ENCODE assay signal across 10 mouse cellular contexts in genomic region chr6:124744755-124745321, GRCm38 (mm10). TPM values are rescaled to one million over a fixed set of nuclear protein-coding genes. Genes with fewer than 3 reads are reported as not detected.
DNase-seq lines count a peak whose midpoint lies in the region; ATAC-seq and TF ChIP-seq lines count a peak whose summit lies in the region.
"Had no signal": no experiment of that assay in that cellular context is flagged by ENCODE, and none has a peak within 500 bp of the region (broad histone marks: within the 10 kb centered on the region; RNA-seq: fewer than 3 reads in every experiment).

No protein-coding gene starts in this region.

- peak overlapping the region; percentile 60 for H3K4me3 ChIP-seq in left cerebral cortex, adult 2 months
- H3K4me3 ChIP-seq in heart, postnatal 0 days (ENCODE audit: low read depth, low read length) = peak overlapping the region; percentile 70
- H3K4me3 ChIP-seq in liver, embryonic 15.5 days (replicated peaks) = peak overlapping the region; percentile 71

- H3K9ac ChIP-seq in heart, postnatal 0 days (replicated peaks; ENCODE audit: low read depth, low read length) = peak overlapping the region; percentile 28; the same call in 1 of the 2 replicates
- H3K9ac ChIP-seq in liver, embryonic 15.5 days = peak overlapping the region; percentile 92; the same call in 1 of the 2 replicates

- no peaks in the 10 kb centered on the region for H3K9me3 ChIP-seq in heart, postnatal 0 days (replicated peaks; ENCODE audit: control insufficient read depth, low read length)
- H3K9me3 ChIP-seq in liver, embryonic 15.5 days (replicated peaks) = no peaks in the 10 kb centered on the region

- no peaks in the 10 kb centered on the region for H3K27me3 ChIP-seq in heart, postnatal 0 days (ENCODE audit: control insufficient read depth, insufficient read depth, low read length)
- H3K27me3 ChIP-seq in liver, embryonic 15.5 days = no peaks in the 10 kb centered on the region

- intact Hi-C loops in left cerebral cortex, adult 2 months (cut with DNase I) = loop anchor here (1.0 to 5.0 kb wide), 3 partner anchors 12 to 72 kb away; no protein-coding TSS in a partner anchor
- intact Hi-C loops in left cerebral cortex, postnatal 25 days (cut with DNase I) = loop anchor here (2.0 kb wide), 1 partner anchor 14 kb away; no protein-coding TSS in a partner anchor

- H3K27ac ChIP-seq in left cerebral cortex, adult 2 months = peak overlapping the region; percentile 96
- peak overlapping the region; percentile 61 for H3K27ac ChIP-seq in heart, postnatal 0 days (ENCODE audit: low read depth)
- H3K27ac ChIP-seq in liver, embryonic 15.5 days (replicated peaks) = peak overlapping the region; percentile 54

- H3K4me2 ChIP-seq in heart, postnatal 0 days (ENCODE audit: low read depth, low read length) = peak overlapping the region; percentile 100
- peak overlapping the region; percentile 100 for H3K4me2 ChIP-seq in liver, embryonic 15.5 days

- WGBS in heart, postnatal 0 days = 63% methylated on average over 26 of the region's 26 CpGs
- WGBS in liver, embryonic 15.5 days (ENCODE audit: insufficient replicate concordance) = 65% methylated on average over 26 of the region's 26 CpGs

- ATAC-seq in heart, postnatal 0 days (ENCODE audit: insufficient read depth, low read depth) = no peak
- no peak for ATAC-seq in liver, embryonic 15.5 days (ENCODE audit: insufficient read depth)

- peaks cover 39% of the 10 kb centered on the region for H3K36me3 ChIP-seq in heart, postnatal 0 days (replicated peaks; ENCODE audit: control insufficient read depth, insufficient read depth, low read length)
- no peaks in the 10 kb centered on the region for H3K36me3 ChIP-seq in liver, embryonic 15.5 days (replicated peaks)

- no peak for DNase-seq in left cerebral cortex, adult 2 months (ENCODE audit: extremely low spot score in 1 of 2, low spot score in 2 of 2)
- DNase-seq in left cerebral cortex, postnatal 25 days (ENCODE audit: low spot score in 2 of 2) = no peak
- DNase-seq in cerebellum, adult 18-20 months = peak; percentile 65 to 72
- DNase-seq in heart, postnatal 0 days (ENCODE audit: low spot score) = no peak
- DNase-seq in frontal cortex, postnatal 25 days (ENCODE audit: low spot score in 2 of 2) = no peak
- no peak for DNase-seq in urinary bladder, postnatal 25 days (ENCODE audit: low spot score)
- DNase-seq in adrenal gland, adult 18-20 months (ENCODE audit: low spot score in 2 of 2) = no peak

- TF ChIP-seq EP300 in heart, postnatal 0 days (IDR thresholded peaks at IDR 0.05; ENCODE audit: low read depth) = no peak

- TF ChIP-seq CTCF in left cerebral cortex, adult 2 months (IDR thresholded peaks at IDR 0.05) = no peak
- TF ChIP-seq CTCF in heart, postnatal 0 days (IDR thresholded peaks at IDR 0.05; ENCODE audit: low read depth) = no peak

- peaks cover 7% of the 10 kb centered on the region; the same call in 1 of the 2 replicates for H3K4me1 ChIP-seq in heart, postnatal 0 days (ENCODE audit: control insufficient read depth, insufficient read depth)
- peaks cover 40% of the 10 kb centered on the region for H3K4me1 ChIP-seq in liver, embryonic 15.5 days (replicated peaks)

RNA-seq across cellular contexts. Expression of gene Grcc10, which starts 3.7 kb away (rescaled TPM):
- total RNA-seq in left cerebral cortex, adult 2 months (2021) = 100 to 1,000 TPM; 298 to 309 TPM
- total RNA-seq in left cerebral cortex, postnatal 25 days (2021) = 100 to 1,000 TPM; 315 to 349 TPM
- total RNA-seq in heart, postnatal 0 days (2014; rRNA removed; ENCODE audit: low replicate concordance) = 119 and 153 TPM in 2 replicates
- 492 and 535 TPM in 2 replicates for polyA plus RNA-seq in heart, postnatal 0 days (2015; fragmentation: Nextera tagmentation; extraction: Ambion mirVana)
- polyA plus RNA-seq in liver, embryonic 15.5 days (2015; fragmentation: Nextera tagmentation; extraction: Ambion mirVana) = 75.9 and 76.4 TPM in 2 replicates
- 100 to 1,000 TPM; 341 to 388 TPM for total RNA-seq in adrenal gland, adult 18-20 months (2021)

RNA-seq across cellular contexts. Expression of gene Ptpn6, which starts 6.3 kb away (rescaled TPM):
- 1 to 10 TPM; 3.3 to 4.0 TPM for total RNA-seq in left cerebral cortex, adult 2 months (2021)
- 1 to 10 TPM; 3.1 to 4.5 TPM for total RNA-seq in left cerebral cortex, postnatal 25 days (2021)
- 2.4 and 6.3 TPM in 2 replicates for total RNA-seq in heart, postnatal 0 days (2014; rRNA removed; ENCODE audit: low replicate concordance)
- 4.3 and 4.5 TPM in 2 replicates for polyA plus RNA-seq in heart, postnatal 0 days (2015; fragmentation: Nextera tagmentation; extraction: Ambion mirVana)
- polyA plus RNA-seq in liver, embryonic 15.5 days (2015; fragmentation: Nextera tagmentation; extraction: Ambion mirVana) = 38.1 and 43.7 TPM in 2 replicates
- total RNA-seq in adrenal gland, adult 18-20 months (2021) = 10 to 100 TPM in 1 of 2 experiments, 1 to 10 TPM in 1; 9.8 to 11.5 TPM

RNA-seq across cellular contexts. Expression of gene Gm45234, which starts 11.0 kb away (rescaled TPM):
- total RNA-seq in left cerebral cortex, adult 2 months (2021) = not detected
- total RNA-seq in left cerebral cortex, postnatal 25 days (2021) = not detected
- total RNA-seq in heart, postnatal 0 days (2014; rRNA removed; ENCODE audit: low replicate concordance) = not detected in 2 replicates
- polyA plus RNA-seq in heart, postnatal 0 days (2015; fragmentation: Nextera tagmentation; extraction: Ambion mirVana) = not detected in 2 replicates
- polyA plus RNA-seq in liver, embryonic 15.5 days (2015; fragmentation: Nextera tagmentation; extraction: Ambion mirVana) = not detected in 2 replicates
- total RNA-seq in adrenal gland, adult 18-20 months (2021) = not detected
- total RNA-seq: left cerebral cortex, postnatal 14 days had no signal
- polyA plus RNA-seq: brain, embryonic 14.5 days had no signal

RNA-seq across cellular contexts. Expression of gene Atn1, which starts 11.5 kb away (rescaled TPM):
- total RNA-seq in left cerebral cortex, adult 2 months (2021) = 100 to 1,000 TPM; 170 to 181 TPM
- 100 to 1,000 TPM; 154 to 162 TPM for total RNA-seq in left cerebral cortex, postnatal 25 days (2021)
- 7.8 and 8.5 TPM in 2 replicates for total RNA-seq in heart, postnatal 0 days (2014; rRNA removed; ENCODE audit: low replicate concordance)
- 5.4 and 6.0 TPM in 2 replicates for polyA plus RNA-seq in heart, postnatal 0 days (2015; fragmentation: Nextera tagmentation; extraction: Ambion mirVana)
- 1.3 and 2.0 TPM in 2 replicates for polyA plus RNA-seq in liver, embryonic 15.5 days (2015; fragmentation: Nextera tagmentation; extraction: Ambion mirVana)
- 10 to 100 TPM; 78.4 to 80.2 TPM for total RNA-seq in adrenal gland, adult 18-20 months (2021)

RNA-seq across cellular contexts. Expression of gene Eno2, which starts 24.6 kb away (rescaled TPM):
- 1,000 to 10,000 TPM; 1,064 to 1,067 TPM for total RNA-seq in left cerebral cortex, adult 2 months (2021)
- 1,000 to 10,000 TPM in 1 of 2 experiments, 100 to 1,000 TPM in 1; 999 to 1,002 TPM for total RNA-seq in left cerebral cortex, postnatal 25 days (2021)
- total RNA-seq in heart, postnatal 0 days (2014; rRNA removed; ENCODE audit: low replicate concordance) = 1.7 and 4.1 TPM in 2 replicates
- polyA plus RNA-seq in heart, postnatal 0 days (2015; fragmentation: Nextera tagmentation; extraction: Ambion mirVana) = 1.3 and 1.5 TPM in 2 replicates
- 0.39 and 0.41 TPM in 2 replicates for polyA plus RNA-seq in liver, embryonic 15.5 days (2015; fragmentation: Nextera tagmentation; extraction: Ambion mirVana)
- total RNA-seq in adrenal gland, adult 18-20 months (2021) = 10 to 100 TPM; 19.8 to 37.7 TPM

Comparison
In these comparisons a context has a peak if more than half of its experiments do, and no peak if none do; other contexts are left out.
1. DNase-seq: peak in cerebellum, adult 18-20 months (2 of 2); none in left cerebral cortex, adult 2 months (0 of 2), left cerebral cortex, postnatal 25 days (0 of 2), heart, postnatal 0 days (single experiment), frontal cortex, postnatal 25 days (0 of 2), urinary bladder, postnatal 25 days (single experiment) and adrenal gland, adult 18-20 months (0 of 2).
2. Peak in every context shown above with its lines, with median percentiles within 50 percentile points of each other: H3K27ac ChIP-seq and H3K4me3 ChIP-seq.